Mouse (Mus musculus): ENCODE data around the gene Wnt9b. TPM values are rescaled to one million over a fixed set of nuclear protein-coding genes. Genes with fewer than 3 reads are reported as not detected.
"Not testable (repeated sequence)": the region's sequence is repeated elsewhere in the genome, so short reads cannot be mapped to it uniquely, and the experiment has no call there.

Wnt9b gene
- polyA plus RNA-seq, 1 experiment from 2014 or later: 0.60 TPM

- peaks cover 35% of the 10 kb centered on the region for H3K27me3 ChIP-seq
- H3K36me3 ChIP-seq; H3K4me3 ChIP-seq; ATAC-seq (replicated peaks; ENCODE audit: insufficient number of reproducible peaks, insufficient read depth, low FRiP score, low read depth); H3K9ac ChIP-seq; H3K27ac ChIP-seq; H3K9me3 ChIP-seq (replicated peaks); H3K4me2 ChIP-seq; H3K4me1 ChIP-seq (replicated peaks): not testable (repeated sequence)
- WGBS: 86% methylated on average over 5 of the region's 5 CpGs
Observed at GRCm38 (mm10) chr11:103760891-103761290, 11.3 kb upstream of the Wnt9b start.

GRCm38 (mm10) chr11:103760101-103760500 lies 10.5 kb upstream of the Wnt9b start:
- no peak overlapping the region for H3K9ac ChIP-seq
- peaks cover 33% of the 10 kb centered on the region for H3K27me3 ChIP-seq
- H3K4me3 ChIP-seq: no peak overlapping the region
- ATAC-seq (replicated peaks; ENCODE audit: insufficient number of reproducible peaks, insufficient read depth, low FRiP score, low read depth): no peak
- no peak overlapping the region for H3K27ac ChIP-seq
- H3K36me3 ChIP-seq: no peaks in the 10 kb centered on the region
- no peaks in the 10 kb centered on the region for H3K9me3 ChIP-seq (replicated peaks)
- no peak overlapping the region for H3K4me2 ChIP-seq
- no peaks in the 10 kb centered on the region for H3K4me1 ChIP-seq (replicated peaks)
- 57% methylated on average over 7 of the region's 7 CpGs for WGBS

GRCm38 (mm10) chr11:103758706-103759105 lies 9.1 kb upstream of the Wnt9b start:
- Histone ChIP-seq H3K4me3 (no peak overlapping the region), H3K36me3 (no peaks in the 10 kb centered on the region), H3K4me2 (no peak overlapping the region), H3K9ac (no peak overlapping the region), H3K27ac (no peak overlapping the region), H3K27me3 (peaks cover 36% of the 10 kb centered on the region), H3K9me3 (replicated peaks) (no peaks in the 10 kb centered on the region), H3K4me1 (replicated peaks) (no peaks in the 10 kb centered on the region)
- ATAC-seq (replicated peaks; ENCODE audit: insufficient number of reproducible peaks, insufficient read depth, low FRiP score, low read depth): no peak
- 10% methylated on average over 6 of the region's 6 CpGs for WGBS

DNA sequence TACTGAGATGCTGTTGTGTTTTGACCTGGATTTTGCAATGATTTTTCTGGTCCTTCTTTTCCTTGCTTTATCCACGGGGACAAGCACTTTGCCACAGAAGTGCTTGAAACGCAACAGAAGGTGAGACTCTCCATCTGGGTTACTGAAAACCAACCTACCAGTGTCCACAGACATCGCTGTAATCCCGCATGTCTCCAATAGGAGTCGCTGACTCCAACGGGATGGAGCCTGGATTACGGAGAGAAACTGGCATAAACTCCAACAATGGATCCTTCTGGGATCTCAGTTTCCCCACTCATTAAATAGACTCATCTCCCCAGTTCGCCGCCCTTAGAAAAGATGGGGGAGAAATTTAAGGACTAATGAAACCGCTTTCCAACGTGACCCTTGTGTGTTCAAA lies 8.4 kb upstream of the Wnt9b start:
- Histone ChIP-seq H3K9me3 (replicated peaks) (no peaks in the 10 kb centered on the region), H3K4me1 (replicated peaks) (no peaks in the 10 kb centered on the region), H3K27me3 (peaks cover 39% of the 10 kb centered on the region), H3K27ac (no peak overlapping the region), H3K9ac (no peak overlapping the region), H3K36me3 (no peaks in the 10 kb centered on the region), H3K4me2 (no peak overlapping the region), H3K4me3 (no peak overlapping the region)
- 47% methylated on average over 11 of the region's 11 CpGs for whole genome bisulfite sequencing
- no peak for ATAC-seq (replicated peaks; ENCODE audit: insufficient number of reproducible peaks, insufficient read depth, low FRiP score, low read depth)

- no peaks in the 10 kb centered on the region for H3K9me3 ChIP-seq (replicated peaks)
- H3K4me3 ChIP-seq: no peak overlapping the region
- no peak for ATAC-seq (replicated peaks; ENCODE audit: insufficient number of reproducible peaks, insufficient read depth, low FRiP score, low read depth)
- H3K27ac ChIP-seq: no peak overlapping the region
- H3K4me2 ChIP-seq: no peak overlapping the region
- H3K36me3 ChIP-seq: no peaks in the 10 kb centered on the region
- no peak overlapping the region for H3K9ac ChIP-seq
- H3K27me3 ChIP-seq: peaks cover 86% of the 10 kb centered on the region
- H3K4me1 ChIP-seq (replicated peaks): peaks cover 12% of the 10 kb centered on the region
- WGBS: 56% methylated on average over 3 of the region's 3 CpGs
Observed at GRCm38 (mm10) chr11:103750612-103751011, 991 bp upstream of the Wnt9b start.

DNA sequence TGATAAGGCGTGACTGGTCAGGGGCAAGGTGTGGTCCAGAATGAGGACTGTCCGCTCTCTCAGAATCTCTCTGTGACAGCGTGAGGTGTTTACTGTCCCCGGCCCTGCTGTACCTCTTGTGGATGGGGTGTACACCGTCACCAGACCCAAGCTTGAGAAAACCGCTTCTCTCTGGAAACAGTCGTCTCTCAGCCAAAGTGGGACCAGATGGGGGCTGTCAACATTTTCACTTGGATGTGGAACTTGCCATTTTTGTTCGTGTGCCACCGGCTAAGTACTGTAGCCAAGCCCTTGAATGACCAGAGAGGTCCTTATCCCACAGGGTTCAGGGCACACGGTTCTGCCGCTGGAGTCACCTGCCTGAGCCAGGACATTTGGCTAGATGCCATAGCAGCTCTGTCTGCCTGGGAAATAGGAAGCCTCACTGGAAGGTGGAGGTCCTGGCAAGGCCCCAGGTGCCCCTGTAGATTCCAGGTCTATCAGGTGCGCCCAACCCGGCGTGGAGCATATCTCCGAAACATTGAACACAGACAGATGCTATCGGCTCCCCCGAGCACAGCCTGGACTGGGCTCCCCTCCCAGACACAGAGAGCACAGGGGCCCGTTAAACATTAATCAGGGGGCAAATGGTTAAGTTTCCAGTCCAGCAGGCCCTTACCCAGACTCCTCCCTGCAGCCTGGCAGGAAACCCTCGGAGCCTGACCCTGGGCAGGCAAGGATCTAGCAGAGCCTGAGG lies 14.4 kb downstream of the Wnt9b start:
- Histone ChIP-seq H3K27ac (no peak overlapping the region), H3K36me3 (no peaks in the 10 kb centered on the region), H3K9me3 (replicated peaks) (no peaks in the 10 kb centered on the region), H3K27me3 (peaks cover 17% of the 10 kb centered on the region; the same call in 1 of the 2 replicates), H3K4me1 (replicated peaks) (peaks cover 12% of the 10 kb centered on the region), H3K4me3 (no peak overlapping the region), H3K4me2 (no peak overlapping the region), H3K9ac (no peak overlapping the region)
- ATAC-seq (replicated peaks; ENCODE audit: insufficient number of reproducible peaks, insufficient read depth, low FRiP score, low read depth): no peak
- WGBS: 65% methylated on average over 19 of the region's 19 CpGs

GRCm38 (mm10) chr11:103734411-103735045 lies 15.1 kb downstream of the Wnt9b start:
- H3K9ac ChIP-seq: no peak overlapping the region
- ATAC-seq (replicated peaks; ENCODE audit: insufficient number of reproducible peaks, insufficient read depth, low FRiP score, low read depth): no peak
- no peak overlapping the region for H3K4me2 ChIP-seq
- peaks cover 18% of the 10 kb centered on the region; the same call in 1 of the 2 replicates for H3K27me3 ChIP-seq
- no peaks in the 10 kb centered on the region for H3K9me3 ChIP-seq (replicated peaks)
- WGBS: 53% methylated on average over 5 of the region's 5 CpGs
- no peak overlapping the region for H3K4me3 ChIP-seq
- no peak overlapping the region for H3K27ac ChIP-seq
- peaks cover 12% of the 10 kb centered on the region for H3K4me1 ChIP-seq (replicated peaks)
- no peaks in the 10 kb centered on the region for H3K36me3 ChIP-seq

GRCm38 (mm10) chr11:103733961-103734360 lies 15.7 kb downstream of the Wnt9b start:
- H3K36me3 ChIP-seq: no peaks in the 10 kb centered on the region
- H3K4me3 ChIP-seq: no peak overlapping the region
- no peak overlapping the region for H3K9ac ChIP-seq
- H3K4me1 ChIP-seq (replicated peaks): peaks cover 12% of the 10 kb centered on the region
- ATAC-seq (replicated peaks; ENCODE audit: insufficient number of reproducible peaks, insufficient read depth, low FRiP score, low read depth): no peak
- H3K9me3 ChIP-seq (replicated peaks): no peaks in the 10 kb centered on the region
- 78% methylated on average over 2 of the region's 2 CpGs for WGBS
- no peak overlapping the region for H3K27ac ChIP-seq
- no peak overlapping the region for H3K4me2 ChIP-seq
- peaks cover 16% of the 10 kb centered on the region; the same call in 1 of the 2 replicates for H3K27me3 ChIP-seq

DNA sequence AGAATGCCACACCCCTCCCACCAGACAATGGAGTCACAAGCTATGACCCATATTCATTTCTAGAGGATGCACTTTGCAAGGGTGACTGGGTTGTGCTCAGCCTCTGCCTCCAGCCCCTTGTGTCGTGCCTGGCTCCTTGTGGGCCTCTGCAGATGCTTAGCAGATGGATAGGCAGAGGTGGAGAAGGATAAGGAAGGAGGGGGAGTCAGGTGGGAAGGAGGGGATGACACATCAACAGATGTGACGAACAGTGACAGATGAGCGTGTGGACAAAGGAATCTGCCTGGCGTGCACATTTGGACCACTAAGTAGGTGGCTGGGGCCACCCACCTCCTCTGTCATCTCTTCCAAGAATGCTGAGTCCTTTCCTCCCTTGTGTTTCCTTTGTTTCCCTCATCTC lies 16.6 kb downstream of the Wnt9b start:
- H3K9me3 ChIP-seq (replicated peaks): no peaks in the 10 kb centered on the region
- no peak overlapping the region for H3K4me2 ChIP-seq
- peaks cover 12% of the 10 kb centered on the region for H3K4me1 ChIP-seq (replicated peaks)
- no peak for ATAC-seq (replicated peaks; ENCODE audit: insufficient number of reproducible peaks, insufficient read depth, low FRiP score, low read depth)
- 59% methylated on average over 4 of the region's 4 CpGs for WGBS
- no peaks in the 10 kb centered on the region for H3K36me3 ChIP-seq
- H3K27me3 ChIP-seq: peaks cover 13% of the 10 kb centered on the region; the same call in 1 of the 2 replicates
- H3K9ac ChIP-seq: no peak overlapping the region
- no peak overlapping the region for H3K4me3 ChIP-seq
- no peak overlapping the region for H3K27ac ChIP-seq

- no peak for ATAC-seq (replicated peaks; ENCODE audit: insufficient number of reproducible peaks, insufficient read depth, low FRiP score, low read depth)
- no peak overlapping the region for H3K9ac ChIP-seq
- no peaks in the 10 kb centered on the region for H3K36me3 ChIP-seq
- peaks cover 12% of the 10 kb centered on the region for H3K4me1 ChIP-seq (replicated peaks)
- H3K9me3 ChIP-seq (replicated peaks): no peaks in the 10 kb centered on the region
- H3K4me2 ChIP-seq: no peak overlapping the region
- no peak overlapping the region for H3K27ac ChIP-seq
- 83% methylated on average over 7 of the region's 7 CpGs for WGBS
- H3K27me3 ChIP-seq: peaks cover 12% of the 10 kb centered on the region; the same call in 1 of the 2 replicates
- H3K4me3 ChIP-seq: no peak overlapping the region
Observed at GRCm38 (mm10) chr11:103732306-103732705, 17.3 kb downstream of the Wnt9b start.

DNA sequence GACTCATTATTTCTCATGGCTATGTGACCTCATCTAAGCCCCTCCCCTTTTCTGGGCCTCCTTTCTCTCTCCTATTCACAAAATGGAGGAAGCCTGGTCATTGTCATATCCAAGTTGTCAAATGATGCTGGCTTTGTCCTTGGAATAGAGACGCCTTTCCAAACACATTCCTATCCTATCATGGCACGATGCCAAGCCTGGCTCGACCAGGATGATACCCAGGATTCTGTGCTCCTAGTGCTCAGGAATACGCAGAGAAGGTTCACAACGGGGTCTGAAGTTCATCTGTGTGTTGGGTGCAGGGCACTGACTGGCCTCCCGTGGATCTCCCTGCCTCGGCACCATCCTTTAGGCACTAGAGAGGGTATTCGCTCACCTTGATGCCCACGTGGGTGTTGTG lies 18.0 kb downstream of the Wnt9b start:
- 64% methylated on average over 9 of the region's 9 CpGs for WGBS
- ATAC-seq (replicated peaks; ENCODE audit: insufficient number of reproducible peaks, insufficient read depth, low FRiP score, low read depth): no peak

More for the DNA sequence above, 18.0 kb downstream of the Wnt9b start:
- Histone ChIP-seq H3K4me2 (no peak overlapping the region), H3K9ac (no peak overlapping the region), H3K4me1 (replicated peaks) (peaks cover 12% of the 10 kb centered on the region), H3K9me3 (replicated peaks) (no peaks in the 10 kb centered on the region), H3K27me3 (peaks cover 12% of the 10 kb centered on the region; the same call in 1 of the 2 replicates), H3K36me3 (no peaks in the 10 kb centered on the region), H3K4me3 (no peak overlapping the region), H3K27ac (no peak overlapping the region)
